Mouse (Mus musculus): ENCODE measurements around the gene Slc2a4. TPM values are rescaled to one million over a fixed set of nuclear protein-coding genes. Genes with fewer than 3 reads are reported as not detected.

The Slc2a4 gene
- polyA plus RNA-seq, 1 experiment: 1.9 TPM

- no peak within 1 kb of the TSS for H3K27ac ChIP-seq (ENCODE audit: control insufficient read depth, insufficient read depth, low read depth, low read length)
- no peak within 1 kb of the TSS for H3K4me3 ChIP-seq (ENCODE audit: control insufficient read depth, low read depth, low read length)
- H3K27me3 ChIP-seq (ENCODE audit: control insufficient read depth, insufficient read depth, low read length): no peaks in the 10 kb centered on the region
- peaks cover 1% of the 10 kb centered on the region for H3K4me1 ChIP-seq (ENCODE audit: control insufficient read depth, insufficient read depth, low read length)
- no peaks in the 10 kb centered on the region for H3K36me3 ChIP-seq (ENCODE audit: control insufficient read depth, insufficient read depth, low read length)
- TF ChIP-seq POLR2A (IDR thresholded peaks at IDR 0.05; ENCODE audit: control insufficient read depth, low read depth, low read length): no peak
- no peak for TF ChIP-seq CTCF (IDR thresholded peaks at IDR 0.05; ENCODE audit: control insufficient read depth, insufficient read depth, insufficient replicate concordance, low read depth, low read length)
Measured at GRCm38 (mm10) chr11:69895291-69895690, 52.7 kb downstream of the Slc2a4 start, which contains the start of gene Acap1. Acap1 (minus strand) TSS chr11:69895539.

- Histone ChIP-seq H3K4me3 (ENCODE audit: control insufficient read depth, low read depth, low read length) (no peak overlapping the region), H3K27me3 (ENCODE audit: control insufficient read depth, insufficient read depth, low read length) (no peaks in the 10 kb centered on the region), H3K4me1 (ENCODE audit: control insufficient read depth, insufficient read depth, low read length) (no peaks in the 10 kb centered on the region), H3K27ac (ENCODE audit: control insufficient read depth, insufficient read depth, low read depth, low read length) (no peak overlapping the region), H3K36me3 (ENCODE audit: control insufficient read depth, insufficient read depth, low read length) (no peaks in the 10 kb centered on the region)
- no peak for TF ChIP-seq POLR2A (IDR thresholded peaks at IDR 0.05; ENCODE audit: control insufficient read depth, low read depth, low read length)
- TF ChIP-seq CTCF (IDR thresholded peaks at IDR 0.05; ENCODE audit: control insufficient read depth, insufficient read depth, insufficient replicate concordance, low read depth, low read length): no peak
Measured at GRCm38 (mm10) chr11:69894671-69895070, 53.3 kb downstream of the Slc2a4 start.

Other genes with a start within 250 kb of the Slc2a4 start
- 54.7 and 75.8 TPM in 2 replicates for gene Polr2a, start 189.6 kb downstream of the Slc2a4 start, polyA plus RNA-seq (2012; rRNA removed)
- gene Slc35g3, start 186.2 kb downstream of the Slc2a4 start, polyA plus RNA-seq (2012; rRNA removed): 210 and 236 TPM in 2 replicates
- gene Zbtb4, start 182.3 kb downstream of the Slc2a4 start, polyA plus RNA-seq (2012; rRNA removed): 5.1 and 6.0 TPM in 2 replicates
- 0.79 and 1.2 TPM in 2 replicates for gene Chrnb1, start 152.2 kb downstream of the Slc2a4 start, polyA plus RNA-seq (2012; rRNA removed)
- gene Fgf11, start 146.3 kb downstream of the Slc2a4 start, polyA plus RNA-seq (2012; rRNA removed): 2.7 and 3.2 TPM in 2 replicates
- 0.52 and 0.79 TPM in 2 replicates for gene Tmem102, start 142.6 kb downstream of the Slc2a4 start, polyA plus RNA-seq (2012; rRNA removed)
- gene Gm39566, start 132.9 kb downstream of the Slc2a4 start, polyA plus RNA-seq (2012; rRNA removed): 136 and 193 TPM in 2 replicates
- 758 and 858 TPM in 2 replicates for gene Spem2, start 129.7 kb downstream of the Slc2a4 start, polyA plus RNA-seq (2012; rRNA removed)
- gene Spem1, start 126.0 kb downstream of the Slc2a4 start, polyA plus RNA-seq (2012; rRNA removed): 1,704 and 1,758 TPM in 2 replicates
- 2.4 and 2.7 TPM in 2 replicates for gene Nlgn2, start 110.4 kb downstream of the Slc2a4 start, polyA plus RNA-seq (2012; rRNA removed)
- 21.9 and 22.7 TPM in 2 replicates for gene Tmem256, start 109.7 kb downstream of the Slc2a4 start, polyA plus RNA-seq (2012; rRNA removed)
- gene Plscr3, start 101.8 kb downstream of the Slc2a4 start, polyA plus RNA-seq (2012; rRNA removed): 6.5 and 8.5 TPM in 2 replicates
- 1.6 and 1.9 TPM in 2 replicates for gene Tnk1, start 89.5 kb downstream of the Slc2a4 start, polyA plus RNA-seq (2012; rRNA removed)
- 20.8 and 27.5 TPM in 2 replicates for gene Tmem95, start 70.2 kb downstream of the Slc2a4 start, polyA plus RNA-seq (2012; rRNA removed)
- gene Kctd11, start 66.8 kb downstream of the Slc2a4 start, polyA plus RNA-seq (2012; rRNA removed): 0.47 and 0.69 TPM in 2 replicates
- gene Acap1, start 52.6 kb downstream of the Slc2a4 start, polyA plus RNA-seq (2012; rRNA removed): 4.0 and 4.9 TPM in 2 replicates
- gene 2810408A11Rik, start 47.2 kb downstream of the Slc2a4 start, polyA plus RNA-seq (2012; rRNA removed): 124 and 125 TPM in 2 replicates
- 57.7 and 61.1 TPM in 2 replicates for gene Neurl4, start 47.1 kb downstream of the Slc2a4 start, polyA plus RNA-seq (2012; rRNA removed)
- 290 and 295 TPM in 2 replicates for gene Gps2, start 34.3 kb downstream of the Slc2a4 start, polyA plus RNA-seq (2012; rRNA removed)
- gene Eif5a, start 26.2 kb downstream of the Slc2a4 start, polyA plus RNA-seq (2012; rRNA removed): 621 and 702 TPM in 2 replicates
- 3,709 and 3,883 TPM in 2 replicates for gene Ybx2, start 12.4 kb downstream of the Slc2a4 start, polyA plus RNA-seq (2012; rRNA removed)
- gene Cldn7, start 16.6 kb upstream of the Slc2a4 start, polyA plus RNA-seq (2012; rRNA removed): 3.0 and 4.9 TPM in 2 replicates
- gene Ctdnep1, start 33.0 kb upstream of the Slc2a4 start, polyA plus RNA-seq (2012; rRNA removed): 120 and 137 TPM in 2 replicates
- gene Elp5, start 34.3 kb upstream of the Slc2a4 start, polyA plus RNA-seq (2012; rRNA removed): 225 and 226 TPM in 2 replicates
- 659 and 826 TPM in 2 replicates for gene Gabarap, start 43.0 kb upstream of the Slc2a4 start, polyA plus RNA-seq (2012; rRNA removed)
- 19.0 and 21.2 TPM in 2 replicates for gene Phf23, start 47.6 kb upstream of the Slc2a4 start, polyA plus RNA-seq (2012; rRNA removed)
- gene Dvl2, start 52.4 kb upstream of the Slc2a4 start, polyA plus RNA-seq (2012; rRNA removed): 15.2 and 16.4 TPM in 2 replicates
- gene Acadvl, start 67.2 kb upstream of the Slc2a4 start, polyA plus RNA-seq (2012; rRNA removed): 20.6 and 20.9 TPM in 2 replicates
- 5.6 and 6.5 TPM in 2 replicates for gene Dlg4, start 68.8 kb upstream of the Slc2a4 start, polyA plus RNA-seq (2012; rRNA removed)
- gene Asgr1, start 105.9 kb upstream of the Slc2a4 start, polyA plus RNA-seq (2012; rRNA removed): 1.00 and 1.4 TPM in 2 replicates
- 0.18 and 0.58 TPM in 2 replicates for gene Asgr2, start 144.5 kb upstream of the Slc2a4 start, polyA plus RNA-seq (2012; rRNA removed)
- gene Mgl2, start 182.1 kb upstream of the Slc2a4 start, polyA plus RNA-seq (2012; rRNA removed): 0.91 and 1.4 TPM in 2 replicates
- gene Clec10a, start 208.0 kb upstream of the Slc2a4 start, polyA plus RNA-seq (2012; rRNA removed): 1.7 and 2.0 TPM in 2 replicates

Data from testis, adult 2 months (tissue).